Mouse (Mus musculus) gastrocnemius, postnatal 25 days (tissue): ENCODE measurements around the gene Nrp1. TPM values are rescaled to one million over a fixed set of nuclear protein-coding genes. Genes with fewer than 3 reads are reported as not detected.
A peak's percentile ranks its signal among the peaks of the same experiment; 100 is the strongest.

ENCODE experiments used
- DNase-seq: peaks from one replicate; pipeline ENCODE4 v3.0.0; 2022
- long read RNA-seq, 2 experiments: library from polyadenylated mRNA; stranded (forward); transcript quantifications; one replicate each; pipeline ENCODE4 v2.0.0; 2021
- total RNA-seq, 2 experiments: library from RNA; stranded (reverse); gene quantifications; 1 replicate in 1 of 2; 2 replicates in 1 of 2; pipeline ENCODE4 v1.2.3; 2021

Gene Nrp1
- total RNA-seq = 10 to 100 TPM; 29.7 to 37.5 TPM
- long read RNA-seq, experiment 1, partial matches to known transcripts = 12 of 14 reads
- long read RNA-seq, experiment 1, other reads (novel, unspliced or antisense) = 0 of 14 reads
- long read RNA-seq, experiment 2, transcript Nrp1-201 (17 exons, 3,597 nt) = major isoform, 16 of 36 reads
- long read RNA-seq, experiment 2, partial matches to known transcripts = 16 of 36 reads
- long read RNA-seq, experiment 2, other reads (novel, unspliced or antisense) = 3 of 36 reads

GRCm38 (mm10) chr8:128358406-128358755, at the start of gene Nrp1:
TSS of gene Nrp1 (plus strand) at chr8:128358604.
- DNase-seq = peak; percentile 46

- DNase-seq = no peak
These were observed 37.6 kb upstream of the Nrp1 start for GRCm38 (mm10) chr8:128320797-128321196.

GRCm38 (mm10) chr8:128327281-128327680, 31.1 kb upstream of the Nrp1 start:
- no peak for DNase-seq

GRCm38 (mm10) chr8:128327922-128328321, 30.5 kb upstream of the Nrp1 start:
- no peak for DNase-seq

GRCm38 (mm10) chr8:128329502-128329901, 28.9 kb upstream of the Nrp1 start:
- no peak for DNase-seq

GRCm38 (mm10) chr8:128335976-128336375, 22.4 kb upstream of the Nrp1 start:
- no peak for DNase-seq

- DNase-seq = no peak
These were observed 19.5 kb upstream of the Nrp1 start for GRCm38 (mm10) chr8:128338951-128339350.

GRCm38 (mm10) chr8:128339521-128339920, 18.9 kb upstream of the Nrp1 start:
- no peak for DNase-seq

GRCm38 (mm10) chr8:128350405-128350804, 8.0 kb upstream of the Nrp1 start:
- DNase-seq = no peak

- DNase-seq = no peak
These were observed 7.2 kb upstream of the Nrp1 start for GRCm38 (mm10) chr8:128351211-128351610.

GRCm38 (mm10) chr8:128352821-128353220, 5.6 kb upstream of the Nrp1 start:
- no peak for DNase-seq

GRCm38 (mm10) chr8:128353999-128354398, 4.4 kb upstream of the Nrp1 start:
- DNase-seq = no peak

GRCm38 (mm10) chr8:128355091-128355490, 3.3 kb upstream of the Nrp1 start:
- DNase-seq = no peak

- DNase-seq = no peak
These were observed 2.2 kb upstream of the Nrp1 start for GRCm38 (mm10) chr8:128356170-128356569.

GRCm38 (mm10) chr8:128356796-128357539, 1.4 kb upstream of the Nrp1 start:
- peak; percentile 86 for DNase-seq

GRCm38 (mm10) chr8:128357540-128358405, 631 bp upstream of the Nrp1 start:
- peak; percentile 68 for DNase-seq

GRCm38 (mm10) chr8:128358756-128359520, 534 bp downstream of the Nrp1 start:
- peak; percentile 84 for DNase-seq

GRCm38 (mm10) chr8:128359521-128360318, 1.3 kb downstream of the Nrp1 start:
- DNase-seq = no peak

GRCm38 (mm10) chr8:128361343-128361870, 3.0 kb downstream of the Nrp1 start:
- DNase-seq = no peak

- DNase-seq = peak; percentile 64
These were observed 4.7 kb downstream of the Nrp1 start for GRCm38 (mm10) chr8:128362940-128363595.
